Mouse (Mus musculus) retina, embryonic 14.5 days (tissue): Measurements from ENCODE around the gene Gm21987.

Source experiments
- DNase-seq: peaks from one replicate; pipeline ENCODE4 v3.0.0-alpha.2; 2015; ENCODE audit warnings: low spot score

Gm21987 gene

DNA sequence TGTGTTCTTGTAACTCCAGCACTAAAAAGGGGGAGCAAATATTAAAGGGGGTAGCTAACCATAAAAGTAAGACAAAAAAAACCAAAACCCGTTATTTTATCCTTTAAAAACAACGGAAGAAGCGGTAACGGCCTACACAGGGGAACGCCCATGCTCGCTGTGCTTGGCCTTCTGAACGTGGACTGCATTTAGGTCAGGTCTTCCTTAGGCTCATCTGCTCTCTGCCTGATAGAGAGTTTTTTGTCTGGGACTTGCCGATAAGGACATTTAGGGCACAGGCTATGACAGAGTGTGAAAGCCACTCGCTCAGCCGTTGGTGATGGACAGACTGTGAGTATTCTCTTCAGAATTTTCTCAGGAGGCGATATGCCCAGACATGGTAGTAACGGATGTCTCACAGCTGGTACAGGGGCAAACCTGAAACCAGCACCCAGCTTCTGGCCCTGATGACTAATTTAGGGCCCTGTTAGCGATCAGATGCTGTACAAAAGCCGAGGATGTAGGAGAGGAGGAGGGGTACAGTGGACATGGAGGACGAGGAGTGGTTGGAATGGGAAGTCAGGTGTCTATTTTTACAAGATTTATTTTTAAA lies 25.0 kb downstream of the Gm21987 start:
- DNase-seq, result no peak

DNA sequence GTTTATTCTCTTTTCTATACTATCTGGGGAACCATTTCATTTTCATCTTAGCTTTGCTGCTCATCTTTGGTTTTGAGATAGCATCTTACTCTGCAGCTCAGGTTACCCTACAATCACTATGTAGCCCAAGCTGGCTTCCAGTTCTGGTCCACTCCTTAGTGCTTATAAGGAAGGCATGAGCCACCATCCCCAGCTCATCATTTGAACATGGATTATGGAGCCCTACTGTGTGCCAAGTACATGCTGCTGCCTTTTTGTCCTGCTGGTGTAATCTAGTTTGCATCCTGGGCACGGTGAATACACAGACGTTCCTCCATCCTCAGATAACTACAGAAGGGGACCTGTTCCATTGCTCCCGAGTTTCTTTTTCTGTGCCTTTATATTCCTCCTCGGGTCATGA lies 26.0 kb downstream of the Gm21987 start:
- DNase-seq, result no peak

DNA sequence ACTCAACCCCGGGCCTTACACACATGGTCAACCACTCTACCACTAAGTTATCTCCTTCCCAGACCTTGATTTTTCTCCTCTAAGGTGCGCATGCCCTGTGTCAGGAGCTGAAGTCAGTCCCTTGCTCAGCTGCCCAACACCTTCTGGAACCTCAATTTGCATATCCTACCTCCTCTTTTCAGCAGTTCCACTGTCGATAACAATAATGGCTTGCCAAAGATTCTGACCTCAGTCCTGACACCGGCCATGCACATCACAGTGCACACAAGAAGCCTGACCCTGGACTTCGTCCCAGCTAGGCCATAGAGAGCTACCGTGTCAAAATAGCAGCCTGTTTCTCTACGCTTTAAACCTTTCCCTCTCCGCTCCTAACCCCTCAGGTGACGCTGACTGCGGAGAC lies 26.6 kb downstream of the Gm21987 start:
- no peak for DNase-seq

DNA sequence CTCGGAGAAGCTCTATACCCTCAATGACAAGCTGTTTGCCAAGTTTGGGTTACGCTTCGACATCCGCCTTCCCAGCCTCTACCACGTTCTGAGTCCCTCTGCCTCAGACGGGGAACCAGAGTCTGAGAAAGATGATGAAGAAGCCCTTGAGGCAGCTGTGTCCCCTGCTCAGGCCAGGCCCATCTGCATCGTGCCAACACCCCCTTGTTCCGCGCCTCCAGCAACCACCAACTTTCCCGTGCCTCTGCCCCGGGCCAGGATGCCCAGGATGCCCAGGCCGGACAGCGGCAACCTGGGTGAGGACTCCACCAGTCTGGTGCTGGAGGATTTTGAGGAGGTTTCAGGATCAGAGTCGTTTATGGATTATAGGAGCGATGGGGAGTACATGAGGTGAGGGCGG lies 27.1 kb downstream of the Gm21987 start:
- no peak for DNase-seq

DNA sequence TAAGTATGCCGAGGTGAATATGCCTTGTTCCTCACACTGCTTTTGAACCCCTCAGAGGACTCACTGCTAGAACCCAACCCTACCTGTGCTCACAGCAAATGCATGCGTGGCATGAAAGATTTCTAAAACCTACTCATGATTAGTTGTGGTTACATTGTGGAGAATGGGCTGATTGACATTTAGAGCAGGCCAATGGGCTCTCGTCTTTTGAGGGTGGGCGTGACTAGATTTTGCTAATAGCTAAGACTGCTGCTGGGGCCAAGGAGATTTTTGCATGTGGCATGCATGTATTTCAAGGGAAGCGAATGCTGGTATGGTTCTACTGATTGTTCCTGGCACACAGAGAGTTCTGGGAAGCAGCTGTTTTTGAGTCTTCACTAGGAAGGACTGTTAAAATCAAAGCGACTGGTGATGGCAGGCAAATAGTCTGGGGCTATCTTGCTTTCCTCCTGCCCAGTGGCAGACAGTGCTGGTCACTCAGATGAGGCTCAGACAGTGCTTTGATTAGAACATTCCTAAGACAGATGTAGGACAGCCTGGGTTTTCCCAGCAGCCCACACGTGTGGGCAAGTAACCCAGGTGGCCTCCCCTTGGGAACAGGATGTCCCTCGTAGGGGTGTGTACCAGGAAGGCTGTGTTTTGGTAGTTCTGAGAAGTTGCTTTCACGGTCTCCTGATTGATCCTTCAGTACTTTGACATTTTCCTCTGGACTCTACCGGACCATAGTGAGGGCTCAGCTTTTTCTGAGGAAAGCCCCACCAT lies 27.7 kb downstream of the Gm21987 start:
- DNase-seq, result no peak

DNA sequence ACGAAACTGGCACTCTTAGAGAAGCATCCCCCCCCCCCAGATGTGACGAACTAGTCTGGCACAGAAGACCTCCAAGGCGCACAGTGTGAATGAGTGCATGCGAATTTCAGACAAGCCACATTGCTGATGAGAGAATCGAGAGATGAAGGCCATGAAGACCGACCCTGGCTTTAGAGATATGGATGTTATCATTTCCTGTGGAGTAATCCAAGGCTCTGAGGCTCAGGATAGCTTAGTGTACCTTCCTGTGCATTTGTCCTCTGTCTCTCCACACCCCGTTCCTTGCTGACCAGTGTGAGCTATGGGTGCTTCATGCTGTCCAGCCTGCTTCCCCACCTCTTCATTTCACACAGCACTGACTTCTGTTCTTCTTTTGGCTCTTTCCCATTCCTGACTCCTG lies 28.3 kb downstream of the Gm21987 start:
- no peak for DNase-seq

DNA sequence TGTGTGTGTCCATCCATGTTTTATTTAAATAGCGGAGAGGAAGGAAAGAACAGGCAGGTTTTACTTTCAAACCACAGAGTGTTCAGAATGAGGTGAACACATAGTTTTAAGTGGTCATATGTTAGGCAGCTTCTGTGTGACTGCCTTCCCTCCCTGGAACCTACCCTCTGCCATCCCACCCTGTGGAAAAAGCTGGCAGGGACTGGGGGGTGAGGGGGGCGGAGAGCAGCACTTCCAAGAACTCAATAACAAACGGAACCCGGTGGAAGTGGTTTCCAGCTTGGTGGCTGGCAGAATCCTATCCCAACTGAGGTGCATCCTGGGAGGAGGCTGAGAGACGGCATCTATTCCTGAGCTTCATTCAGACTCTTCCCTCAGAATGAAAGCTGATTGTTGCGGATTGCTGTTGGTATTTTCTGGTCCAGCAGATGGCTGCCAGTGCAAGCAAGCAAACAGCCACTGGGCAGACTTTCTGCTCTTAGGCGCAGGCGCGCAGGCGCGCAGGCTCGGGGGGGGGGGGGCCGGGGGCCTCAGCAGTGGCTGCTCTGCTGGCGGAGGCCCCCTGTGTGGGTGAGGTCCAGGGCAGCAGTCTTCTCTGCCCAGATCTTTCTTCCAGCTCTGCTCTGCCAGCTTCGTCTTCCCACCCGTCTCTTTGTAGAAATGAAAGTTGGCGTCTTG lies 29.5 kb downstream of the Gm21987 start:
- peak; percentile 69 for DNase-seq

DNA sequence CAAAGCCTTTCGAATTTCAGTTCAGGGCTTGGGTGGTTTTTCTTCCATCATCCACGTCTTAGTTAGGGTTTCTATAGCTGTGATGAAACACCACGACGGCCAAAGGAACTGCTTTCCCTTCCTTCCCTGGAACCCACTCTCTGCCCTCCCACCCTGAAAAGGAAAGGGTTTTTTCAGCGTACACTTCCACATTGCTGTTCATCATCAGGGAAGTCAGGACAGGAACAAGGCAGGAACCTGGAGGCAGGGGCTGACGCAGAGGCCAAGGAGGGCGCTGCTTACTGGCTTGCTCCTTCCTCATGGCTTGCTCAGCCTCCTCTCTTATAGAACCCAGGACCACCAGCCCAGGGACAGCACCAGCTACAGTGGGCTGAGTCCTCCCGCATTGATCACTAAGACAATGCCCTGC lies 30.0 kb downstream of the Gm21987 start:
- DNase-seq, result no peak

DNA sequence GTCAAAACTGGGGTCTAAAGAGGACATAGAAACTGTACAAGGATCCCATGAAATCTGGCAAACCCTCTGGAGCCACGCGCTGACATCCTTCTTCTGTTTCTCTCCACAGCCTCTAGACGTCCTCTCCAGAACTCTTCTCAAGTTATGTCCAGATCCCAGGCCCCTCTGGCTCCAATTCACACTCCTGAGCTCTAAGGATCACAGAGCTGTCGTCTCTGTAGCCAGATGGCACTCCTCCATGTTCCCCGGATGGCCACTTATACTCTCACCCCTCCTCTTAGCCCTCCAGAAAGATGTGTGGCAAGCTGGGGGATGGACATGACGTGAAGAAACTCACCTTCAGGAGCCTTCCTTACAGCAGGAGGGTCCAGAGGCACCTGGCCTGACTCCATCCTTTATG lies 30.7 kb downstream of the Gm21987 start:
- DNase-seq, result no peak

DNA sequence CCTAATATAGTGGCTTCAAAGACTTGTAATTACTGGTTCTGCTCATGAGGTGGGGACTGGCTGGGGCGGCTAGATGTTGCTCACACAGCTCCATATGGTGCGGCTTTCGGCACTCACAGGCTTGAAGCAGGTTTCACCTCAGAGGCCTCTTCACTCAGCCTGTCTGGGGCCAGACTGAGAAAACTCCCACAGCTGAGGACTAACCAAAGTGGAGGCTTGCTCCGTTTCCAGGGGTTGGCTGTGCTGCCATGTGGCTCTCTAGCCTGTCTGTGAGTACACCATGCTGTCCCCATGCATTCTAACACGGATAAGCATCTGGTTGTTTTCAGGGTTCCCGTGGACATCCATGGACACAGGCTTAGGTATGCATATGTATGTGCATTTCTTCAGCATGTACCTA lies 31.8 kb downstream of the Gm21987 start:
- no peak for DNase-seq

DNA sequence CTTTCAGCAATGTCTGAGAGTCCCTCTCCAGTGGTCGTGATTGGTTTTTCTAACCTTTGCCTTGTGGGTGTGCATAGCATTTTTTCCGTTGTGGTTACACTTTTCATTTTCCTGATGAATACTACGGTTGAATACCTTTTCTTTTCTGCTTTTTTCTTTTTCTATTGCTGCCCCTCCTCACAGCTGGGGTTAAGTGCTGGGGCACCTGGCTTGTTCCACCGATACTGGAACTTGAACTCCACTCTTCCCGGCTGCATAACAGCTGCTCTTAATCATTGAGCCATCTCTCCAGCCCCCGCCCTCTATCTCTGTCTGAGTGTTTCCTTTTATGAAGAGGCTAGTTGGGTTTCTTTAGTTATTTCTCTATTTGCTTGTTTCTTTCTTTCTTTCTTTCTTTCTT lies 32.2 kb downstream of the Gm21987 start:
- no peak for DNase-seq

DNA sequence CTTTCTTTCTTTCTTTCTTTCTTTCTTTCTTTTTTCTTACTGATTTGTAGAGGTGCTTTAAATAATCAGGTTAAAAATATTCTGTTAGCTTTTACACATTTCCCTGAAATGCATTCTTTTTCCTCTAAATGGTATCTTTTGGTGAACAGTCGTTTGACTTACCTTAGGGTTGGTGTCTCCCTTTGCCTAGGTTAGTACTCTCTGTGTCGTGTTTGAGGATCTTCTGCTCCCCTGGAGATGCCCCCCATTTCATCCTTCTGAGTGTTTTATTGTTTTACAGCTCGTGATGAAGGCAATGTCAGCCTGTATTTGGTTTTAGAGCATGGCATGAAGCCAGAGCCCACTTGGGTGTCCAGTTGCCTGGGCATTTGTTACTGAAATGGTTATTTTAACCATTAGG lies 32.7 kb downstream of the Gm21987 start:
- no peak for DNase-seq

DNA sequence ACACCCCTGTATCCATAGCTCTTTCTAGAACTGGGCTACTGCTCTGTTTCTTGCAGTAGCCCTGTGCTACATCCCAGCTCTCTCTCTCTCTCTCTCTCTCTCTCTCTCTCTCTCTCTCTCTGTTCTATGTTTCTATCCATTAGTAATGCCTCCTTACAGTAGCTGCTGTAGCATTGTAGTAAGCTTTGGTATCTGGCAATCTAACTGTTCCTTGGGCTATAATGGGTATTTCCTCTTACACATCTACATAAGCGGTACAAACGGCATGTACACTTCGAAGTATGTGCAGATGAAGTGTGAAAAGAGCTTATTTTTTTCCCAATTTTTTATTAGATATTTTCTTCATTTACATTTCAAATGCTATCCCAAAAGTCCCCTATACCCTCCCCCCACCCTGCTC lies 33.1 kb downstream of the Gm21987 start:
- no peak for DNase-seq

DNA sequence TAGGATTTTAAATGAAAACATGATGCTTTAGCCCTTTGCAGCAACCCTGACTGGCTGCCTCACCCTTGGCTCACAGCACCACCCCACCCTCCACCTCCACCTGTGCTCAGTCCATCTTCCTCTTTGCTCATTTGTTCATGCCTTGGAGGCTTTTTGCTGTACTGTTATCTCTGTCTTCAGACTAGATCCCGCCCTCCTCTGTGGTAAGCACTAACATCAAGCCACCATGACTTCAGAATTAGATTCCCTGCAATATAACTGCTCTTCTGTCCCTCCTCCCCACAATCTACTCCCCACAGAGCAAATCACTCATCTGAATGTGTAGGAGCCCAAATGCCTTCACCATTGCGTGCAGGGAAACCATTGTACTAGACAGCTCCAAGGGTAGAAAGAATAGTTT lies 36.8 kb downstream of the Gm21987 start:
- DNase-seq, result no peak

DNA sequence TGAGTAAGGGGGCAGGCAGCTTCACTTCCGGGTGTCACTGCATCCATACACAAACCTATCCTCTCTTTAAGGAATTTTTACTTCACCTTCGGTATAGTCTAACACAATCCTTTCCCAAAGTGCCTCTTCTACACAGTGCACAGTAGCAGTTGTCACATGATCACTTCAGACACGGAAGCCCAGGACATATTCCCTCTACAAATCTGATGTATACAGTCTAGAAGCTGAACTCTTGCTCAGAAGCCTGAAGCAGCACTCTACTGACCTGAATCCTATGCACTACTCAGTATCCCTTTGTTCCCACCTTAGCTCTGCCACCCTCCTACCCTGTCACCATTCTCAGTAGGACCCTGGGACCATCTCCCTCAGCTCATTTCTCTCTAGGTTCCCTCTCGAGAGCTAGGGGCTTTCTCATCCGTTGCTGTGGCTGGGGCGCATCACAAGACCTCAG lies 38.4 kb downstream of the Gm21987 start:
- no peak for DNase-seq

DNA sequence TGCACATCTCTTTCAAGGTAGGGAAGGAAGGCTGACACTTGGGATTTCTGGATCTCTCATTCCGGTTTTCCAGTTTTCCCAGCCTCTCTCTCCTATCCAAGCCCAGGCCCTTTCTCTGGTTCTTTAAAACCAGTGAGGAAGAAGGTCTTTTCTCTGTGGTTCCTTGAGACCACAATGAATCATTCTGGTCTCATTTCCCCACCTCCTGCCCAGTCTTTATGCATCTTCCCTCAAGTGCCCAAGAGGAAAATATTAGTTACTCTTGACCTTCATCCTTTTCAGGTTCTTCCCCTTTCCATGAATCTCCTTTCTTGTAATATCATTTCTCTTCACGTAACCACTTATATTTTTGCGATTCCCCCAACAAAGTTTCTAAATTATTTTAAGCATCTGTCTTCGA lies 38.9 kb downstream of the Gm21987 start:
- no peak for DNase-seq

DNA sequence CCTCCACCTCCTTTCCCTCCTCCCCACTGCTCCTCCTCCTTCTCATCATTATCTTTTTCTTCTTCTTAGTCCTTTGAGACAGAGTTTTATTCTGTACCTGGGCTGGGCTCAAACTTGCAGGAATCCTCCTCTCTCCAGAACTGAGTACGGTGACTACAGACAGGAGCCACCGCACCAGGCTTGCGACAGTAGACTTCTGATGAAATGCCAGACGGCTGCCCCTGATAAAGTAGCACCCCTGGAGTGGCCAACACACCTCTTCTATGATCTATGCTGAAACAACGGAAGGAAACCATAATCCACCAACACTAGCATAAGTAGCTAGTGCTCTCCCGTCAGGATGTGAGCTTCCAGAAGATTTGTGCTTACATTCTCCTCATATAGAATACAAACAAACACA lies 40.5 kb downstream of the Gm21987 start:
- no peak for DNase-seq

DNA sequence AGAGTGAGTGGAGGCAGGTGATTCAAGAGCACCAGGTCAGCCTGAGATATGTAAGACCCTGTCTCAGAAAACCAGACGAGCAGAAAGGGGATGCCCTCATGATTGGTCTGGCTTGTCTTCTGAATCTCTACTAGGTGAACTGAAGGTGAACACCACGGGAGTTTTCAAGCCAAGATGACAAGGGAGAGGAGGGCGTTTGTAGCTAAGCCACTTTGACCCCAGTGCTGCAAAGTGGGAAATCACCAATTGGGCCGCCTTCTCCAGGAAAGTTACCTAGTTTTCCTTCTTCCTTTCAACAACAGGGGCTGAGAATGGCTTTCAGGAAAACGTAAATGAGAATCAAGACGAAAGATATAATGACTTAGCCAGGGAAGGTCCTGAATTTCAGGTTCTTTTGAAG lies 41.9 kb downstream of the Gm21987 start:
- no peak for DNase-seq

DNA sequence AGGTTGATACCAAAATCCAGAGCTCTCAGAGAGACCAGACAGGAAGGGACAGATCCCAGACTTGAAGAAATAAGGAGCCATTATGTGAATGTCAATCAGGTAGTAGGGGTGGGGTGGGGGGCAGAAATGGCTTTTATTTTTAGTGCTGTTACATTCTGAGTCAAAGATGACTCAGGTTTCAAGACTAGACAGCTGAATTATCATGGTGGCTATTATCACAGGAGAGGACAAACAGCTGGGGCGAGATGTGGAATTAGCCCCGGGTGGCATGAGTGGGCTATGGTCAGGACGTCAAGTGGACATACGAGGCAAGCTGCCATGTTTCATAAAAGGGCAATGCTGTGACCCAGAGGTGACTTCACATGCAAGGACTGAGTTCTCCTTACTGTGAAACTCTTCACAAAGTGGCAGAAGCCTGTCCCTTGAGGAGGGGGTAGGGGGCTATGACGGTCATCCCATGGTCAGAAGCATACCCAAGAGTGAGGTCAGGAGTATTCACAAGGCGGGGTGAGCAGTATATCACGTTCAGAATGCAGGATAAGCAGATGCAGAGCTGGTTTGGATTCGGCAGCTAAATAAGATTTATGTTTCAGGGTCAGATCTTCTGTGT lies 42.5 kb downstream of the Gm21987 start:
- no peak for DNase-seq

DNA sequence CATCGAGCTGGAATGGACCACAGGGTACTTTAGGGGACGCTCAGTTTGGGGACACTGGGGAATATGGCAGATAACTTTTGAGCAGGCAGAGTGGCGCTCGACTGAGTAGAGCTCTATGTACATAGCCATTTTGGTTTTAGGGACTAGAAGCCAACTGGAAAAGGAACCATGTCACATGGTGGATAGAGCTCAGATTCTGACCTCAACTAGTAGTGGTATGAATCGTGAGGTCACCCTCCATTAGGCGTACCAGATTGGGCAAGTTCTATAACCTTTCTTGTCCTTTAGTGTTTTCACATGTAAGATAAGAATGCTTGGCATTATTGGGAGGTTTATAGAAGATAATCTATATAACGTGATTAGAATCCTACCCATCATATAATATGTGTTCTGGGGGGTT lies 43.5 kb downstream of the Gm21987 start:
- no peak for DNase-seq

DNA sequence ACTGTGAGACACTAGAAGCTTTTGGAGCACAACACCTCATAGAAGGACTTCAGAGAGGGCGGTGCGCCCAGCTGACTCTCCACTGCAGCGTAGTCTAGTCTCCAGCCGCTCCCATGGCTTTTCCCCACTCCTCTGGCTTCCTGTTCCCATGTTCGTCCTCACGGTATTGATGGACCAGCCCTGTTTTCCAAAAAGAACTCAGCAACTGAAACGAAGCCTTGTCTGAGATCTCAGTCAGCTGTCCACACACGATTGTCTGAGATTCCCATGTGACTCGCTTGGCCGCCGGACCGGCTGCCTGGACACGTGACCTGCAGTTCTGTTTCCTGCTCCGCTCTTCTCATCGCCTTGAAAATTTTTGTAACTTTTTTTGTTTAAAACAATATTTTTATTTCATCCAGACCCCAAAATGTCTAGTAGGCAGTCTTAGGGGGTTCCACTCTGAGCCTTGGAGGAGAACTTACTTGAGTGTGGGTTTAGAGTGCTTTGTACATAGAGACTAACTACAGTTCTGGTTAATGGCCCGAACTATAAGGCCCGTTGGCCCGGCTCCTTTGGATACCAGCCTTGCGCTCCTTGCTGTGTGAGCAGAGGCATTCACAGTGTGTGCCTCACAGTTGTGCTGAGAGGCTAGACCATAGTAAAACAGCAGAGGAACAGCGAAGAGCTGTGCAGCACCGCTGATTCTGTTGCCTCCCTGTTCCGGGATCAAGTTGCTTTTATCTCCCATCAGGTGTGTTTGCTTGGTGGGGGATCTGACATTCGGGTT lies 45.5 kb downstream of the Gm21987 start:
- no peak for DNase-seq

DNA sequence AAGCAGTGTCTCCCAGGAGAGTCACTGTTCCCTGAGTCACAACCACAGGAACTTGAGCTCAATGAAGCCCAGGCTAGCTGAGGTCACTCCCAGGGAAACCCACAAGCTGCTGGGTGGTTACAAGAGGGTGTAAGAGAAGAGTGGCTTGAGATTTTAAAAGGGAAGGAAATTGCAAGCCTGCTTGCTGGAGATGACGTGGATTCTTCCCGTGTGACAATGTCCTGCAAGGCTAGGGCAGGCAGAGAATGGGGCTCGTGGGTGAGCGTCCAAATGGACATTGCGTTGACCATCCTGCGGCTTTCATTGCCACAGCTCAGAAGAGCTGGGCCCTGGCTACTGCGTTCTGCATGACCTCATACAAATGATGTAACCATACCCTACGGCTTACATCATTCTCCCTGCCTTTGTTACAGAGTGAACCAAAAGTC lies 47.4 kb downstream of the Gm21987 start:
- no peak for DNase-seq
